Mouse (Mus musculus): ENCODE measurements around the gene Grm4. TPM values are rescaled to one million over a fixed set of nuclear protein-coding genes. Genes with fewer than 3 reads are reported as not detected.
A peak's percentile ranks its signal among the peaks of the same experiment; 100 is the strongest.

Gene Grm4
- polyA plus RNA-seq, 2 experiments = 0.01 TPM; not detected in 1

DNA sequence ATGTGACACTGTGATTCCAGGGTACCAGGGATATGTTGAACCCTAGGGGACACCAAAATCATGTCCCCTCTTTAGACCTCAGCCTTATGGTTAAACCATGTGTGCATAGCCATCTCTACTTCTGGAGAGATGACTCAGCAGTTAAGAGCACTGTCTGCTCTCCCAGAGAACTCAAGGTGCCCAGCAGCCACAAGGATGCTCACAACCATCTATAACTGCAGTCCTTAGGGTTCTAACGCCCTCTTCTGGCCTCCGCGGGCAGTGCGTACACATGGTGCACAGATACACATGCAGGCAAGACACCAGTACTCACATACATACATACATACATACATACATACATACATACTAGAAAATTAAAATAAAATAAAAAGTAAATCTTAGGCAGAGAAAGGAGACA, 127.8 kb downstream of the Grm4 start:
- ATAC-seq (ENCODE audit: insufficient read depth) (no peak), DNase-seq (ENCODE audit: low read depth in 3 of 3, low spot score in 3 of 3) (no peak)
- Histone ChIP-seq H3K27me3 (ENCODE audit: control insufficient read depth, insufficient read depth, low read length) (no peaks in the 10 kb centered on the region), H3K27ac (no peak overlapping the region), H3K4me3 (ENCODE audit: insufficient read depth in 1 of 2, low read depth in 2 of 2, low read length in 2 of 2) (no peak overlapping the region), H3K4me1 (replicated peaks; ENCODE audit: control insufficient read depth in 2 of 2, insufficient read depth in 2 of 2, low read length in 1 of 2) (no peaks in the 10 kb centered on the region), H3K9ac (replicated peaks) (no peak overlapping the region), H3K9me3 (ENCODE audit: control insufficient read depth, low read length) (no peaks in the 10 kb centered on the region), H3K36me3 (replicated peaks; ENCODE audit: control insufficient read depth, insufficient read depth, low read depth) (no peaks in the 10 kb centered on the region), H3K4me2 (ENCODE audit: low read depth) (no peak overlapping the region)
- TF ChIP-seq CTCF (IDR thresholded peaks at IDR 0.05; ENCODE audit: low read depth) (peak; percentile 45), EP300 (IDR thresholded peaks at IDR 0.05; ENCODE audit: low read depth) (no peak)
- WGBS (ENCODE audit: insufficient replicate concordance) = 79% methylated on average over 4 of the region's 4 CpGs

GRCm38 (mm10) chr17:27392918-27393317, 128.3 kb downstream of the Grm4 start:
- no peak overlapping the region for H3K9ac ChIP-seq (replicated peaks)
- ATAC-seq (ENCODE audit: insufficient read depth) (no peak), DNase-seq (ENCODE audit: low read depth in 3 of 3, low spot score in 3 of 3) (no peak)
- no peaks in the 10 kb centered on the region for H3K36me3 ChIP-seq (replicated peaks; ENCODE audit: control insufficient read depth, insufficient read depth, low read depth)
- H3K27ac ChIP-seq = no peak overlapping the region
- no peaks in the 10 kb centered on the region for H3K4me1 ChIP-seq (replicated peaks; ENCODE audit: control insufficient read depth in 2 of 2, insufficient read depth in 2 of 2, low read length in 1 of 2)
- TF ChIP-seq CTCF (IDR thresholded peaks at IDR 0.05; ENCODE audit: low read depth) (no peak), EP300 (IDR thresholded peaks at IDR 0.05; ENCODE audit: low read depth) (no peak)
- no peak overlapping the region for H3K4me3 ChIP-seq (ENCODE audit: insufficient read depth in 1 of 2, low read depth in 2 of 2, low read length in 2 of 2)
- WGBS (ENCODE audit: insufficient replicate concordance) = 56% methylated on average over 8 of the region's 8 CpGs
- no peaks in the 10 kb centered on the region for H3K27me3 ChIP-seq (ENCODE audit: control insufficient read depth, insufficient read depth, low read length)
- H3K4me2 ChIP-seq (ENCODE audit: low read depth) = no peak overlapping the region
- no peaks in the 10 kb centered on the region for H3K9me3 ChIP-seq (ENCODE audit: control insufficient read depth, low read length)

DNA sequence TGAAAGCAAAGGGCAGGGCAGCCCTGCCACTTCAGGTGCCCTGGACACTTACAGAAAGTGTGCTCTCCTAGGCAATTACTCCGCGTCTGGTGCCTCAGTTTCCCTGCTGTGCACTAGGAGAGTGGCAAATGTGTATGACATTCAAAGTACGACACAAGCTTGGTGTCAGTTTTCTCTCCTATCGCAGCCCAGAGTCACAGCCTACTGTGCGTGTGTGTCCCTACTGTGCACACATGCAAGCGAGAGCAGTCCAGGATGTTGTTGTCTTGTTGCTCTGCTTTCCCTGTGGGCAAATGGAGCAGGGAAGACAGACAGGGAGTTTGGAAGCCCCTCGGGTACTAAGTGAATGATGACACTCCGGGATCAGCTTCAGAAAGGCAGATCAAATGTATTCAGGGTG, 131.2 kb downstream of the Grm4 start:
- DNase-seq (ENCODE audit: low read depth in 3 of 3, low spot score in 3 of 3) = no peak
- Histone ChIP-seq H3K4me3 (ENCODE audit: insufficient read depth in 1 of 2, low read depth in 2 of 2, low read length in 2 of 2) (no peak overlapping the region), H3K4me1 (replicated peaks; ENCODE audit: control insufficient read depth in 2 of 2, insufficient read depth in 2 of 2, low read length in 1 of 2) (no peaks in the 10 kb centered on the region), H3K27me3 (ENCODE audit: control insufficient read depth, insufficient read depth, low read length) (no peaks in the 10 kb centered on the region), H3K9ac (replicated peaks) (no peak overlapping the region), H3K36me3 (replicated peaks; ENCODE audit: control insufficient read depth, insufficient read depth, low read depth) (no peaks in the 10 kb centered on the region), H3K27ac (no peak overlapping the region), H3K9me3 (ENCODE audit: control insufficient read depth, low read length) (no peaks in the 10 kb centered on the region), H3K4me2 (ENCODE audit: low read depth) (no peak overlapping the region)
- WGBS (ENCODE audit: insufficient replicate concordance) = 66% methylated on average over 8 of the region's 8 CpGs
- TF ChIP-seq CTCF (IDR thresholded peaks at IDR 0.05; ENCODE audit: low read depth) (no peak), EP300 (IDR thresholded peaks at IDR 0.05; ENCODE audit: low read depth) (no peak)
- no peak for ATAC-seq (ENCODE audit: insufficient read depth)

DNA sequence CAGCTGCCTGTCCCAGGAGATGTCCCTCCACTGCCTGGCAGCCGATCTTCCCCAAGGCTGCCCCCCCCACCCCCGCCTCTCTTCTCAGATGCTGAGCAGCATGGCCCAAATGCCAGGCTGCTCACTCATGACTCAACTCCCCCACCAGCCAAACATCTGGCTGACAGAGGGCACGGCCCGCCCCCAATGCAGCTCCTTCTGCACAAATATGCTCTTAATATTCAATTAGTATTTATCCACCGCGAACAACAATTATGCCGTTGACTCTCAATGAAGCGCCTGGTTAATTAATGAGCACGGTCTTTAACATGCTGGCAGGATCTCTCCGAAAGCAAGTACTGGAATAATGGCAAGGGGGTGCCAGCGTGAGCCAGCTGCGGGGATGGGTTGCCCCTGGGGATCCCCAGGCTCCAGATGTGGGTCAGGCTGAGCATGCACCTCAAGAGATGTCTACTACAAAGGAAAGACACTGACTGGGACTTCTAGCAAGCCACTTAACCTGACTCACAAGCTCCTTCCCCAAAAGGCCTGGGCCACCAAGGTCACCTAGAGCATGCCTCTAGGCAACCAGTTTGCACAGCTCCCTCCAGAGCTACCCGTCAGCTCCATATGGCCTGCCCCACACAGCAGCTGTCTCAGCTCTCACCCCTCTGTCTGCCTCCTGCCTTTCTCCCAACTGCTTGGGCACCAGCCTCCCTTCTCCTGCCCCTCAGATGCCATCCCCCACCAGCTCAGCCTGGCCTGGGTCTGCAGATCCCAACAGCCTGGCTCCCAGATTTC, 131.8 kb downstream of the Grm4 start:
- no peak for ATAC-seq (ENCODE audit: insufficient read depth)
- Histone ChIP-seq H3K9ac (replicated peaks) (no peak overlapping the region), H3K4me1 (replicated peaks; ENCODE audit: control insufficient read depth in 2 of 2, insufficient read depth in 2 of 2, low read length in 1 of 2) (no peaks in the 10 kb centered on the region), H3K36me3 (replicated peaks; ENCODE audit: control insufficient read depth, insufficient read depth, low read depth) (no peaks in the 10 kb centered on the region), H3K9me3 (ENCODE audit: control insufficient read depth, low read length) (no peaks in the 10 kb centered on the region), H3K4me2 (ENCODE audit: low read depth) (no peak overlapping the region), H3K4me3 (ENCODE audit: insufficient read depth in 1 of 2, low read depth in 2 of 2, low read length in 2 of 2) (no peak overlapping the region), H3K27ac (no peak overlapping the region), H3K27me3 (ENCODE audit: control insufficient read depth, insufficient read depth, low read length) (no peaks in the 10 kb centered on the region)
- no peak for DNase-seq (ENCODE audit: low read depth in 3 of 3, low spot score in 3 of 3)
- 66% methylated on average over 13 of the region's 13 CpGs for WGBS (ENCODE audit: insufficient replicate concordance)
- TF ChIP-seq CTCF (IDR thresholded peaks at IDR 0.05; ENCODE audit: low read depth) = no peak
- no peak for TF ChIP-seq EP300 (IDR thresholded peaks at IDR 0.05; ENCODE audit: low read depth)

- Histone ChIP-seq H3K9me3 (ENCODE audit: control insufficient read depth, low read length) (no peaks in the 10 kb centered on the region), H3K4me1 (replicated peaks; ENCODE audit: control insufficient read depth in 2 of 2, insufficient read depth in 2 of 2, low read length in 1 of 2) (no peaks in the 10 kb centered on the region), H3K4me2 (ENCODE audit: low read depth) (no peak overlapping the region), H3K4me3 (ENCODE audit: insufficient read depth in 1 of 2, low read depth in 2 of 2, low read length in 2 of 2) (no peak overlapping the region), H3K36me3 (replicated peaks; ENCODE audit: control insufficient read depth, insufficient read depth, low read depth) (no peaks in the 10 kb centered on the region), H3K27me3 (ENCODE audit: control insufficient read depth, insufficient read depth, low read length) (no peaks in the 10 kb centered on the region), H3K27ac (no peak overlapping the region), H3K9ac (replicated peaks) (no peak overlapping the region)
- DNase-seq (ENCODE audit: low read depth in 3 of 3, low spot score in 3 of 3) (no peak), ATAC-seq (ENCODE audit: insufficient read depth) (no peak)
- WGBS (ENCODE audit: insufficient replicate concordance) = 47% methylated on average over 1 of the region's 1 CpGs
- TF ChIP-seq CTCF (IDR thresholded peaks at IDR 0.05; ENCODE audit: low read depth) (no peak), EP300 (IDR thresholded peaks at IDR 0.05; ENCODE audit: low read depth) (no peak)
Observed at GRCm38 (mm10) chr17:27386438-27386837, 134.8 kb downstream of the Grm4 start.

All from liver, embryonic 14.5 days (tissue).